Mouse (Mus musculus) cerebellum, adult 11-12 months (tissue): ENCODE data around the gene Zfp599.
"Not testable (repeated sequence)": the region's sequence is repeated elsewhere in the genome, so short reads cannot be mapped to it uniquely, and the experiment has no call there.

Experiments used
- DNase-seq: peaks from one replicate; pipeline ENCODE4 v3.0.0; 2022

Gene Zfp599

GRCm38 (mm10) chr9:22259184-22260091 lies at the start of gene Zfp599:
Gene Zfp599, minus strand, starts transcription at chr9:22259895.
- DNase-seq: peak; percentile 82

- not testable (repeated sequence) for DNase-seq
These were observed 48.2 kb upstream of the Zfp599 start for GRCm38 (mm10) chr9:22307920-22308262.

GRCm38 (mm10) chr9:22307156-22307919 lies 47.6 kb upstream of the Zfp599 start, which contains the start of gene Zfp810:
Gene Zfp810, minus strand, starts transcription at chr9:22307648.
- peak; percentile 93 for DNase-seq

- no peak for DNase-seq
These were observed 47.0 kb upstream of the Zfp599 start for GRCm38 (mm10) chr9:22306726-22307125.

- no peak for DNase-seq
These were observed 42.5 kb upstream of the Zfp599 start for GRCm38 (mm10) chr9:22302199-22302598.

- no peak for DNase-seq
These were observed 19.0 kb upstream of the Zfp599 start for GRCm38 (mm10) chr9:22278733-22279132.

- DNase-seq: no peak
These were observed 9.2 kb upstream of the Zfp599 start for GRCm38 (mm10) chr9:22268886-22269285.

GRCm38 (mm10) chr9:22262611-22263010 lies 2.9 kb upstream of the Zfp599 start:
- DNase-seq: no peak

- DNase-seq: no peak
These were observed 1.9 kb upstream of the Zfp599 start for GRCm38 (mm10) chr9:22261594-22261993.

- DNase-seq: no peak
These were observed 362 bp upstream of the Zfp599 start for GRCm38 (mm10) chr9:22260092-22260422.

- no peak for DNase-seq
These were observed 911 bp downstream of the Zfp599 start for GRCm38 (mm10) chr9:22258784-22259183.

GRCm38 (mm10) chr9:22256579-22256978 lies 3.1 kb downstream of the Zfp599 start:
- DNase-seq: no peak

GRCm38 (mm10) chr9:22244242-22244641 lies 15.5 kb downstream of the Zfp599 start:
- DNase-seq: no peak

- no peak for DNase-seq
These were observed 19.7 kb downstream of the Zfp599 start for GRCm38 (mm10) chr9:22240001-22240400.

- DNase-seq: no peak
These were observed 29.1 kb downstream of the Zfp599 start for GRCm38 (mm10) chr9:22230556-22230955.

GRCm38 (mm10) chr9:22230061-22230460 lies 29.6 kb downstream of the Zfp599 start:
- DNase-seq: no peak

GRCm38 (mm10) chr9:22229386-22230026 lies 30.2 kb downstream of the Zfp599 start:
- DNase-seq: no peak

- peak; percentile 53 for DNase-seq
These were observed 32.8 kb downstream of the Zfp599 start for GRCm38 (mm10) chr9:22226846-22227245.

- DNase-seq: not testable (repeated sequence)
These were observed 33.4 kb downstream of the Zfp599 start for GRCm38 (mm10) chr9:22226389-22226673.

- DNase-seq: peak; percentile 97
These were observed 33.9 kb downstream of the Zfp599 start, which contains the start of gene Zfp809 for GRCm38 (mm10) chr9:22225581-22226388. Gene Zfp809, plus strand, starts transcription at chr9:22225714.

- DNase-seq: peak; percentile 37
These were observed 34.9 kb downstream of the Zfp599 start for GRCm38 (mm10) chr9:22224536-22225503.
